Mouse (Mus musculus) urinary bladder, adult 18-20 months (tissue): ENCODE data around the gene Tppp.
"Not testable (repeated sequence)": the region's sequence is repeated elsewhere in the genome, so short reads cannot be mapped to it uniquely, and the experiment has no call there.

ENCODE experiments used
- DNase-seq, 2 experiments: peaks; one replicate each; pipeline ENCODE4 v3.0.0; 2022; ENCODE audit warnings: low spot score in 2 of 2, mixed read lengths in 2 of 2

Tppp gene

DNA sequence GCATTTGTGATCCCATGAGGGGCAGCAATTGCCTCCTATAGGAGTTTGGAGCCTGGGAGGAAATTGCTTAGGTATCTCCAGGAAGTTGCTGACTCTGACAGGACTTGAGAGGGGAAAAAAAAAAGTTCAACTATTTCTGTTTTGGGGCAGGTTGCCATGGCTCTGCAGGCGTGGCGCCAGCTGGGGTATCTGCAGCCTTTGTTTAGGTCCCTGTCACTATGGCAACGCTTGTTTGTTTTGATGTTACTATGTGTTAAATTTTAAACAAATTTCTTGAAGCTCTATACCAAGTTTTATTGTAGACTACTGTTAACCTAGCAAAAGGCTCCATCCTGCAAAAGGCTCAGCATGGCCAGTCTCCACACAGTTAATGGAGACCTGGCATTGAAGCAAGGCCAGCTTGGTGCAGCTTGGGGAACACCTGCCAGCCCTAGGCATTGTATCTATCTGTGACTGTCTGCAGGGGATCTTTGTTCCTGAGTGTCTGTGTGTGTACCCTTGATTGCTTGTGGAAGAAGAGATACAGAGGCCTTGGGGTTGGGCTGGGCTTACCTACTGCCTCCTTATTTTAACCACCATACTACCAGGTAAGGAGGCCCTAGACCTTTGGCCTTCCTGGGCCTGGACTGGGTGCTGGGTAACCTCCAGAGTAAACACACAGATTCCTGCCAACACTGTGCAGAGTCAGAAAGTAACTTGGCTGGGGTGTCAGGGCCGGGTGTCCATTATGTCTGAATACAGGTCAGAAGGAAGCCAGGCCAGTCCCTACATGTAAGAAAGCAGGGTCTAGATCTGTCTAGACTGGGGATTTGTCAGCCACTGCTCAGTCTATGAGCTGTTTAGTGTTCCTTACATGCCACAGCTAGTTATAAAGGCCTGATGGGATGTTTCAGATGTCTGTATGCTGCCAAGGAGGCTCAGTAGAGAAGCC lies 16.2 kb downstream of the Tppp start:
- peak; percentile 19 to 69 for DNase-seq

DNA sequence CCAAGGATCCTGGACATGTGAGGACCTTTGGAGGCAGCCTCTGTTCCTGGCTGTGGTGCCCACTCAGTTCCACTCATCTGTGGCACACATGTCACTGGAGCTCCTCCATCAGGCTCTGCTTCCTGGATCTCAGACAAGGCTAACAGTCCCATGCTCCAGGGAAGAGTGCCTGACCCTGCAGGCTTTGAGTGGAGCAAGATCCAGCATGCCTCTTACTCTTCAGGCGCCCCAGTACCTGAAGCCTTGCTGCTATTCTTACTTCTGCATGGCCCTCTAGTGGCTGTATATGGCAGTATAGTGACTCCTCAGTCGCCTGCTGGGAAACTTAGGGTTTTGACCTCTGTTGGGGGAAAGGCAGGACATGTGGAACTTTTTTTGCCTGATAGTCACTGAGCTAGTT lies 17.0 kb downstream of the Tppp start:
- peak; percentile 40 to 59 for DNase-seq

DNA sequence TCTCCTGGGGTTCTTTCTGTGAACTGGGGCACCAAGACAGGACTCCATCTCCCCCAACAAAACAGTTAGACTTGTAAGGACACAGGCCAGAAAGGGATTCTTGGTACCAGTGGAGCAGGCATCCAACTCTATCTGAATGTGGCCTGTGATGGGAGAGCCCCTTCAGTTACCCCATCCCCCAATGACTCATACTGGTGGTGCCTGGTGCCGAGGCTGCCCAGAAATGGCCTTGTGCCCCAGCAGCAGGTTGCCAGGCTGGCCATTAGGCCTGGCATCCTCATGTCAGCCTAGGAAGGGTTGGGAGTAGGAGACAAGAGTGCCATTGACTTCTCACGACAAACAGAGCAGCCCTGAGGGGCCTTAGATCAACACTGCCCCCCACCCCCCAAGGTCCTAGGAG lies 18.9 kb downstream of the Tppp start:
- no peak for DNase-seq

DNA sequence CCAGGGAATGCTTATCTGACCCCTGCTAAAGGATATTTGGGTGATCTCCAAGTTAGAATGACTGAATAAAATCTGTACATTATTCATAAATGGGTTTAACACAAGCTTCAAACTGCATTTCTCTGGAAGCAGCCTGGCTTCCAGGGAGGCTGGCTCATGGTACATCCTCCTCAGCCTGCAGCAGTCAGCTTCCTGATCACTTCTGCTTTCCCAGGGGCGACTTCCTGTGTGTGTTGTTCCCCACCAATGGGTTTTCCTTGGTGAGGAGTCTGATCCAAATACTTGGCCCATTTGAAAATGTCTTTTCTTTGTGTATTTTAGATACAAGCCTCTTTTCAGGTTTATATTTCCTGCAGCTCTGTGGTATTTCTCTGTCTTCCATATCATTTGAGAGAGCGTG lies 19.8 kb downstream of the Tppp start:
- DNase-seq = no peak

DNA sequence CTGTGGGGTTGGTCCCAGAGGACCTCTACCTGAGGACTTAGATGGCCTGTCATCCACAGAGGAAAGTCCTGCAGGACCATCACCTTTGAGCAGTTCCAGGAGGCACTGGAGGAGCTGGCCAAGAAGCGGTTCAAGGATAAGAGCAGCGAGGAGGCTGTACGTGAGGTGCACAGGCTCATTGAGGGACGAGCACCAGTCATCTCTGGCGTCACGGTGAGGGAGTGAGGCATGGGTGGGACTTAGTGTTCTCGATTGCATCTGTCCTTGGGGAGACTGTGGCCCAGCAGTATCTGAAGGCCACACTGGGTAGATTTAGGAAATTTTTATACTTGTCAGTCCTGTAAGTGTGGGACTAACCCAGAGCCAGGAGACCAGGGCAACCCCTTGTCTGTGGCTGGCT lies 21.5 kb downstream of the Tppp start:
- no peak for DNase-seq

DNA sequence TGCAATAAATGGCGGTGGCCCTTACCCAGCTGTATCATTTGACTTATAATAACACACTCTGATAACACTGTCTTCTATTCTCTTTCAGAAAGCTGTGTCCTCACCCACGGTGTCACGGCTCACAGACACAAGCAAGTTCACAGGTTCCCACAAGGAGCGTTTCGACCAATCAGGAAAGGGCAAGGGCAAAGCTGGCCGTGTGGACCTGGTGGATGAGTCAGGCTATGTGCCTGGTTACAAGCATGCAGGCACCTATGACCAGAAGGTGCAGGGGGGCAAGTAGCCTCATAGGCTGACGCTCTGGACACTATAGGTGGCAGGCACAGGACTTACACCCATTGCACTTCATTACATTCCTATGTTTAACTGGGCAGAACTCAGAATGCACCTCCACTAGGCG lies 21.9 kb downstream of the Tppp start:
- DNase-seq = no peak

DNA sequence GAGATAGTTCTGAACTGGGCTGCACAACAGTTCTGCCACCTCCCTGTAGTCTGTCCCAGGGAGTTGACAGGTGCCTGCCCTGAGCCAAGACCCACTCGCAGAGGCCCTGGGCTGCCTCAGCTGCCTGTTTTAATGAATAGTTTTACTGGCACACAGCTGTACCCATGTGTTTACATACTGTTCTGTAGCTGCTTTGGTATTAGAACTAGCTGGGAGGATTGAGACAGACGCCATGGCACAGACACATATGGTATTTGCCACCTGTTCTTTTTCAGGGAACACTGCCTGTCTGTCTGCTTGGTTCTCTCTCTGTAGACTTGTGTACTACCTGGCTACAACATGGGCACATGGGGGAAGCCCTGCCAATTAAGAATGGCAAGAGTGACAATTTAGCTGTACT lies 25.5 kb downstream of the Tppp start:
- no peak for DNase-seq

DNA sequence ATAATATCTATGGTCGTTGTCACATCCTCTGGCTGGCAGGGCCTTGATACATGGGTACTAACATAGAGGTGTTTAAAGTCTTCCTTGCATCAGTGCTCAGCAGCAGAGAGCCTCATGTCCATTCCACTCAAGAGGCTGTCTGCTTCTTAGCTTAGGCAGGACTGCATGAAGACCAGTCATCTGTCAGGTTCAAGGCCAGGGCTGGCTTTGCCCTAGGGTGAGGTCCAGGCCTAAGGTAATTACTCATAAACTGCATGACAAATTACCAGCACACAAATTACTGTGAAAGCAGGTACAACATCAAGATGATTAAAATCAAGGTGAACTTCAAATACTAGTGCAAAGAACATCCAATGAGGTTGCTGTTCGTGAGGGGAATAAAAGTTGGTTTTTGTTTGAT lies 26.6 kb downstream of the Tppp start:
- no peak for DNase-seq

DNA sequence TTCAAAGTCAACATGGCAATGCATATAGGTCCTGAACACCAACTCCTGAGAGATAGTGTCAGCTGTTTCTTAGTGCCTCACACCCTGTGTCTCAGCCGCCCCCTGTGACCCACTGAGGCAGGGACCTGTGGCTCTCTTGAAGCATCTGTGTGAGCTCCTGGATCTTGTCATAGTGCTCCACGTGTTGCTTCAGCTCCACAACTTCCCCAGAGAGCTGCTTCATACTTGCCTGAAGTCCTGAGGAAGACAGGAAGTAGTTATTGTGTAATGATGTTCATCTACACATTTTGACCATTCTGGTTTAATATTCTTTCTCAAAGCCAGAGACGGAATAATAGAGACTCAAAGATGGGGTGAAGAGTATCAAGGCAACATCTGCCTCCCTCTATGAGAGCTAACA lies 30.7 kb downstream of the Tppp start:
- DNase-seq = no peak

DNA sequence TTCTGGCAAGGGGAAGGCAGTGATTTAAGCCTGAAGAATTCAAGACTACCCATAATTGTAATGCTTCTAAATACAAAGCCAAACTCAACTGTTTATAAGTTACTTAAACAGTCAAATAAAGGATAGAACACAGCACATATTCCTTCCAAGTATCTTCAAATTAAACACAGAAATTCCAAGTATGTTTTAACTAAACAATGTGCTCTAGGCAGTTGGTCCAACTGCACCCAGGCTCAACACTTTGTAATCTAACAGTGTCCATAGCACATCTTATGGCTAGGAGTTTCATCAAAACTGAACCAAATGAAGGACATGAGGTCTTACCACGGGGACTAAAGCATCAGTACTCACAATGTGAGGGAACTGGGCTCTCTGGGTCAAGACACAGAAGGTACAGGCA lies 47.0 kb downstream of the Tppp start:
- no peak for DNase-seq

DNA sequence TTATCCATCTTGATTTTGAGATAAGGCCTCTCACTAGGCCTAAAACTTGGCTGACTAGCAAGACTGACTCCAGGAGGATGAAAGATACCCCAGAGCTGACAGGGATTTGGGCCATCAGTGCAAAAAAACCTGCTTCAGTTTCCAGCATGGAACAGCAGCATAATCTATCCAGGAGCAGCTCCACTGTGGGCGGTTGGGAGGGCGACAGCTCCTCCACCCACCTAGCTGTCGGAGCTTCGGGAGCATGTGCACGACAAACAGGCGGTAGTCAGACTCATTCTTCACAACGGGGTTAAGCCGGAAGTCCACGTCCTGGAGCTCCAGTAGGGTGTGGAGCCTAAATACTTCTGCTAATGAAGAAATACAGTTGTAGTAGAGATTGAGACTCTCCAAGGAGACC lies 48.9 kb downstream of the Tppp start:
- DNase-seq = no peak

DNA sequence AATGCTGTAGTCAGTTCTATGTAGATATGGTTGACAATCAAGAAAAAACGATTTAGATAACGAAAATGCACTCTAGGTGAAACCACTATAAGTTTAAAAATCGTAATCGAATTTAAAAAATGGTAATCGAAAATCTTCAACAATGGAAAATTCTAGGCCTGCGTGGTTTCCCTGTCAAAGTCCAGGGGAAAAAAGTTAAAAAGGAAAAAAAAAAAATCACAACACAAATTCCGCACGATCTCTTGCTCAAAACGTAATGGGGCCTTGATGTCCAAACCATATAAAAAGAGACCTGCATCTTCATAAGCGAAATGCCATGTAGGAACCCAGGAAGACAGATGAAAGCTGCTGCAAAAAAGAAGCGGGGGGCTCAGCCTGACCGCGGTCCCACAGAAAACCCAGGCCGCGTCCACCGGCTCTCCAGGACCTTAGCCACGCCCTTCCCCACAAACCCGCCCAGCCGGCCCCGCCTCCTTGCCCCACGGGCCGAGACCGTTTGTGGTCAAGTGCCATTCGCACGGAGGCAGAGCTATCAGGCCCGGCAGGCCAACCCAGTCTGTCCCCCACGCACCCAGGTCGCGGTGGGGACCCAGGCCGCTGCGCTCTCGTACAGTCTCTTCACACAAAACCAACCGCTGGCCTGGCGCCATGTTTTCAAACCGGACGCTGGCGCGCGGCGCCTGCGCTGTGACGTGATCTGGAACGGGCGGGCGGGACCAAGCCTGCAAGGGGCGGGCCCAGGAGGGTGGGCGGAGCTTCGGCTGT lies 52.6 kb downstream of the Tppp start, which contains the start of gene Cep72:
Cep72 (minus strand) TSS at position 687 of the 765 bp plus-strand sequence.
- peak; percentile 85 to 94 for DNase-seq

DNA sequence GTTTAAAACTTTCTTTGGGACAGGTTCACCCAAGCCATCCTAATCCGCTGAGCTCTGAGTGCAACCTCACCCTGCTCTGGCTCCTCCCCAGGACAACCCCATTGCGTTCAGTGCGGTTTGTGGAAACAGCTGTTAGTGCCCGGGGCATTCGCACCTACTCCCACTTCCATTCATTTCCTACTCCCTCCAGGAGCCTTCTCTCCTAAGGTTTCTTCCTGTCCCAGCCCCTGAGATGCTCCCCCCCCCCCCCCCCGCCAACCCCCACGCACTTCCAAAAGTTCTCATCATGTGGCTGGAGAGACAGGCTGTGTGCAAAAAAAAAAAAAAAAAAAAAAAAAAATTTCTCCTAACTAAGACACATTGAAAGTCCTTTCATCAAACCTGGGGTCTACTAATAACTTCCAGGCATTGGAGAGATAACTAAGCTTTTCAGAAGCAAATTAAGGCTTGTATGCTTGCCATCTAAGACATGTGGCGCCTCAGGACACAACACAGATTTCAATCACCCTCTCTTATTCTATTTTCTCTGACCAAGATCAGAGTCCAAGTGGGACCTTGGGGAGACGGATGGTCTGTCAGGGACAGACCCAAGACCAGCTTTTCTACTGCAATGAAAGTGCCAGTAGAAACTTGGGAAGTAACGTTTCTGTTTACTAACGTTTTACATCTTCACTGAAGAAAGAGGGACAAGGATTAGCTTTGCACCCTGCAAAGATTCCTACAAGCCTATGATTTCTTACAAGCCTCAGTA lies 53.3 kb downstream of the Tppp start:
- DNase-seq = no peak

DNA sequence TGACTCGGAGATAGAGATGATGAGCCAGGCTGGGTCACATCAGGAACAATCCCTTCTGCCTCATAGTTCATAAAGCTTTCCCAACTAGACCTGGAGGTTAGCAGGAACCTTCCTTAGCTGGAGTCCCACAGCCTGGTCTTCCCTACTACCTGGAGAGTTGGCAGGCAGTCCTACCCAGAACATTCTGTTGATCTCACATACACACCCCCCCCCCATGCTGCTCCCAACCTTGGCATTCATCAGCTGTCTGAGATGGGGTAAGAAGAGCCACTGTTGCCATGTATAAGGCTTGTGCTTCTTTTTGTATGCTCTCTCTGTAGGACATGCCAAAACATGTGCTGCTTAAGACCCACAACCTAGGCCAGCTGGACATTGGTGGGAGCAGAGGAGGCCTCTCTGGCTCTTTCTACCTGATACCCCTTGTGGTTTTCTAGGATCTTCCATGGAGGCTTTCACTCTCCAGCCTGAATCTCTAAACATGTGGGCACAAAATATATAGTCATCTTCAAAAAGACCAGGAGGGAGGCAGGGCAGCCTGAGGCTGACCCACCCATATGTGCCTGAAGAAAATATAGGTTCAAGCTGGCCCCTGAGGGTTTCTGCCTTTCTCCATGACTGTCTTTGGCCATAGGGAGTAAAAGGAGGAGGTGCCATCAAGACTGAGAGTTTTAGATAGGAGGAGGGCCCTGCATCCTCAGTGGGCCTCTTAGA lies 54.3 kb downstream of the Tppp start:
- no peak for DNase-seq

DNA sequence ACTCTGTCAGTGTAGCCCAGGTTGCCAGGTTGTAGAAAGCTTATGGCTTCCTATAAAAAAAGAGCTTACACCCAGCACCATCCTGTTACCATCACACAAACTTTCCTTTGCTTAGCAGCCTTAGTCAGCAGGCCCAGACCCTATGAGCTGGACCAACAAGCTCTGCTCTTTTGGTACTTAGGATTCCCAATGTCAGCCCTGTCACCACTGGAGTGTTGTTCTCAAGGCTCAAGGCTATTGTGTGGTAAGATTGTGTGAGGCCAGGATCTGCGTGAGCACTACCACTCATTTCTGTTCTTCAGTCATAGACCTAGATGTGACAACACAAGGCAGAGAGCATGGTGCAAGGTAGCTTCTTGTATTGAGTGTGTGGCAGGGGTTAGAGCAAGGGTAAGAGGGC lies 57.4 kb downstream of the Tppp start:
- DNase-seq = no peak

DNA sequence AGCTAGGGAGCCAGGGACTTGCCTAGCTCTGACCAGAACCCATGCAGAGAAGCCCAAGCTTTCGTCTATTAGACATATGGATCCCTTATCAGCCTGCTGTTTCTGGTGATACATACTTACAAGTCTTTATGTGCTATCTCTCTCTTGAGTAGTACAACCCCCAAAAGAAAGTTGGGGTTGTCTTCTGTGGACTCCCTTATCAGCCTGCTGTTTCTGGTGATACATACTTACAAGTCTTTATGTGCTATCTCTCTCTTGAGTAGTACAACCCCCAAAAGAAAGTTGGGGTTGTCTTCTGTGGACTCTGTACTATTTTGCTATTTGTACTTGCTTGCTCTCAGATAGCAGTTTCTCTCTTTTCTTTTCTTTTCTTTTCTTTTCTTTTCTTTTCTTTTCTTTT lies 62.0 kb downstream of the Tppp start:
- DNase-seq = not testable (repeated sequence)

DNA sequence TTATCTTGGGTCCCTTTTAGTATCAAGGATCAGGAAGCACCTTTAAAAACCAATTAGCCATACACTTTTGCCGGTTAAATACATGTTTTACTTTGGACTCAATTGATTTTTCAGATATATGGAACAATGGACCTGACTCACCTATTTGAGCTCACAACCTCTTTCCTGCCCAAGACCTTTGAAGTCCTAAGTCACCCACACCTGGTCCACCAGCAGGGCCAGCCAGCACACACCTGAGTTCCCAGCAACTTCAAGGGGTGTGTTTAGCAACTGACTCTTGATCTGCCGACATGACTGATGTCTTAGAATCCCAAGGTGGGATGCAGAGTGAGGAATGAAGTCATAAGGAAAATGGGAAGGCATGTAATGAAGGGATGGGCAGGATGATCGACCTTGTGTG lies 62.5 kb downstream of the Tppp start:
- no peak for DNase-seq

DNA sequence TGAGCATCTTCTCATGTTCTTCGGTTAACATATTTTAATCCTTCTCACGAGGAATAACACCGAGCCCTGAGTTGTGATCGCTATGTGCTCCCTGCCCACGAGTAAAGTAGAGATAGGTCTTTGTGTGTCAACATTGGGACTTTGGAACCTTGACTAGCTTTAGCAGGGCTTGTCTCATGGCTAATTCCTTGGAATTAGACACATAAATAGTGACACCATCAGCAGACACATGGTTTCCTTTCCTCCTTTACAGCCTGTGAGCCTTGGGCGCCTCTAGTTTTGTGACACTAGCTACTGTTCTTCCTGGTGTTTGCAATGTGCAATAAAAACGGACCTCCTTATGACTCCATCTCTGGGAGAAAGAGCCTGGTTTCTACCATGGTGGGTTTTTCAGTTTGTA lies 64.2 kb downstream of the Tppp start:
- no peak for DNase-seq
